Mouse (Mus musculus) kidney, adult 11 months (tissue): ENCODE results near the gene Sh2d3c.

Experiments
- DNase-seq: peaks from one replicate; pipeline ENCODE4 v3.0.0; 2022

The Sh2d3c gene

DNA sequence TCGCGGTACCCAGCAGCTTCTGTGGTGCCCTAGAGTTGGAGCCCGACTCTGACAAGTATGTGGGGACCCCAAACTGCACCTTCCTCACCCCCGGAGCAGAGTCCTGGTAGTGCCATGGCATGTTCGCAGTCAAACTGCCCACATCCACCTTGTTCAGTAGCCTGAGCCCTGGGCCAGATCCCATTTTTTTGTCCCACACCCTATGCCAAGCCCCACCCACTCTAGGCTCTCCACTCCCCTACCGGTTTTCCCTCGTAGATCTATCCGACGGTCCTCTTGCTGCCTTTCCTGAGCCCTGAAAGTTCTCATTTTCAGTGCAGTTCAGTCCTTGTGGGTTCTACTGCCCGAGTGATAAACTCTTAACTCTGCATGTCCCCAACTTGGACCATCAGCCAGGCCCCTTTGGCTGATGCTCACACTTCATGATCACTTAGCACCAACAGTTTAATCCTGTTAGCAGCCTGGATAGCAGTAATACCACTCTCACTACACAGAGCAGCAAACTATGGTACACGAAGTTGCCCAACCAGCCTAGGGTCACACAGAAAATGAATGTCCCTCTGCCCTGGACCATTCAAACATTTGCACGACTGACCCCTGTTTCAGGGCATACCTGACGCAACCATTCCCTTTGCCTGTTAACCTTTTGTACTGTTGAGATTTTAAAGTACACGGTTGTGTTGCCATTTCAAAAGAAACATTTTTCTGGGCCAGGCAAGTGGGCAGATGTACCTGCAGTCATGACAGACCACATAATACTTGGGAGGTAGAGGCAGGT, 19.7 kb upstream of the Sh2d3c start:
- no peak for DNase-seq

DNA sequence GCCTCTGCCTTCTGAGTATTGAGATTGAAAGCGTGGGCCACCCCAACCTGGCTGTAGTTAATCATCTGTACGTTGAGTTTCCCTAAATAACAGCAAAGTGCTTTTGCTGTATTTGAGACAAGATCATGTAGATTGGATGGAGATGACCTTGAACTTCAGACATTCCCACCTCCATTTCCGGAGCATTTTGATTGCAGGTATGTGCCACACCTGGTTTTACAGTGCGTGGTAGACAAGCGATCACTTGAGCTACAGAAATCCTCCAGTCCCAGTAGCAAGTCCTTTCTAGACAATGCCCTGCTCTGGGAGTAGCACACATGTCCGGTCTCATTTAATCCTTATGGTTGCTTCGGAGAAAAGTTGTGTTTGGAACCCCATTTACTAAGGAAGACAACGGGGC, 17.8 kb upstream of the Sh2d3c start:
- DNase-seq: no peak

DNA sequence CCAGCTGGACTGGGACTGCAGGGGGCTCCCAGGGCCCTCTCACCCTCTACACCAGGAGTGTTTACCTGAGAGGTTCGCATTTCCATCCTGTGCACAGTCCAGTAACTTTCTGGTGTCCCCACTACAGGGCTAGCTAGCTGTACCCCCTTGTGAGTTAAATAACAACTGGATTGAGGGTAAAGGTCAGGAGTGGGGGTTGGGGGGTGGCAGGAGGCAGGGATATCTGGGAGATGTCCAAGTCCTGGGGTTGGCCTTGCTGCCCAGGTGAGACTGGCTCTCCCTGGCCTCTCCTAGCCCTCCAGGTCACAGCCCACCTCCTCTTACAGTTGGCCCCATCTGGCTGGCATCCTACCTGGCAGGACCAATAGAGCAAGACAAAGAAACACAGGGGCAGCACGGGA, 16.8 kb upstream of the Sh2d3c start, which contains the start of gene Fpgs:
Fpgs (minus strand) TSS at position 125 of the 401 bp plus-strand sequence.
- peak; percentile 92 for DNase-seq

- no peak for DNase-seq
These were observed 15.8 kb upstream of the Sh2d3c start for GRCm38 (mm10) chr2:32705018-32705417.

GRCm38 (mm10) chr2:32706971-32707370, 13.9 kb upstream of the Sh2d3c start:
- no peak for DNase-seq

GRCm38 (mm10) chr2:32708643-32709042, 12.2 kb upstream of the Sh2d3c start:
- no peak for DNase-seq

- no peak for DNase-seq
These were observed 11.2 kb upstream of the Sh2d3c start for GRCm38 (mm10) chr2:32709521-32710137.

DNA sequence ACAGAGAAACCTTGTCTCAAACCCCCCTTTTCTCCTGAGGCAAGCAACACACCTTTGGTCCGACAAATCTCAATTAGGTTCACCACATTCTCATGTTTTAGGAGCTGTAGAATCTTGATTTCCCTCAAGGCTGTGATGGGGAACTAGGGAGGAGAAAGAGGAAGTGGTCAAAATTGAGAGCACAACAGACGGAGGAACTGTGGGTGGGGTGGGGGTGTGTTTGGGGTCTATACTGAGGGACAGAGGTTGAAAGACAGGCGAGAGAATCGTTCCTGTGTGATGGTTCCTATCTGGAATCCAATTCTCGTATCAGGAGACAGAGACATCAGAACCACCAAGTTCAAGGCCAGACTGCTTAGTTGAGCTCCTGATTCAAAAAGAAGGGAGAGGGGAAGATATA, 10.4 kb upstream of the Sh2d3c start:
- no peak for DNase-seq

DNA sequence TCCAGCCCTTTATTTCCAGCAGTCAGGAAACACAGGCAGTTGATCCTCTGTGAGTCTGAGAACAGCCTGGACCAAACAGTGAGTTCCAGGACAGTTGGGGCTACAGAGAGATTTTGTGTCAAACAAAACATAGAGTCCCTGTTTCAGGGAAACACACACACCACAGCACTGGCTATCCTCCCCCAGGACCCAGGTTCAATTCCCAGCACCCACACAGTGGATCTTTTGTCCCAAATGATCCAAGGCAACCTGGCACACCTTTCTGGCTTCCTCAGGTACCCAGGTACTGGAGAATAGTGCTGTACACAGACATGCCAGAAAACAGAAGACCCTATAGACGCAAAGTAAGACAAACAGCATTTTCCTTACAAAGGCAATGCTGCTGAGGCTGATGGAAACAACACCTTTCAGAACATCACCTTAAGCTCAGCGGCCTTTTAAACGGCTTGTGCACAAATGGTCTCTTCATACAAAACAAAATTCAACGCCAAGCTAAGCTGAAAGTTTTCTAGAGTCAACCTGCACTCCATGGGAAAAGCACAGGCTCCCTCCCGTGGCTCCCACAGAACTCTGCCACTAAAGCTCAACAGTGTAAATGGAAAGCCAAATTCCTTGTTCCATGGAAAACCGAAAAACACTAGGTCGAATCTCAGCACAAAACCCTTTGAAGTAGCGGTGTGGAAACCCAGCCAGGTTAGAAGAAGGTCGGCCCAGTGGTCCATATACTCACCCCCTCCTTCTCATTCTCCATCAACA, 9.4 kb upstream of the Sh2d3c start:
- DNase-seq: no peak

- DNase-seq: peak; percentile 82
These were observed 8.7 kb upstream of the Sh2d3c start for GRCm38 (mm10) chr2:32712108-32712551.

GRCm38 (mm10) chr2:32712586-32712933, 8.3 kb upstream of the Sh2d3c start:
- peak; percentile 92 for DNase-seq

DNA sequence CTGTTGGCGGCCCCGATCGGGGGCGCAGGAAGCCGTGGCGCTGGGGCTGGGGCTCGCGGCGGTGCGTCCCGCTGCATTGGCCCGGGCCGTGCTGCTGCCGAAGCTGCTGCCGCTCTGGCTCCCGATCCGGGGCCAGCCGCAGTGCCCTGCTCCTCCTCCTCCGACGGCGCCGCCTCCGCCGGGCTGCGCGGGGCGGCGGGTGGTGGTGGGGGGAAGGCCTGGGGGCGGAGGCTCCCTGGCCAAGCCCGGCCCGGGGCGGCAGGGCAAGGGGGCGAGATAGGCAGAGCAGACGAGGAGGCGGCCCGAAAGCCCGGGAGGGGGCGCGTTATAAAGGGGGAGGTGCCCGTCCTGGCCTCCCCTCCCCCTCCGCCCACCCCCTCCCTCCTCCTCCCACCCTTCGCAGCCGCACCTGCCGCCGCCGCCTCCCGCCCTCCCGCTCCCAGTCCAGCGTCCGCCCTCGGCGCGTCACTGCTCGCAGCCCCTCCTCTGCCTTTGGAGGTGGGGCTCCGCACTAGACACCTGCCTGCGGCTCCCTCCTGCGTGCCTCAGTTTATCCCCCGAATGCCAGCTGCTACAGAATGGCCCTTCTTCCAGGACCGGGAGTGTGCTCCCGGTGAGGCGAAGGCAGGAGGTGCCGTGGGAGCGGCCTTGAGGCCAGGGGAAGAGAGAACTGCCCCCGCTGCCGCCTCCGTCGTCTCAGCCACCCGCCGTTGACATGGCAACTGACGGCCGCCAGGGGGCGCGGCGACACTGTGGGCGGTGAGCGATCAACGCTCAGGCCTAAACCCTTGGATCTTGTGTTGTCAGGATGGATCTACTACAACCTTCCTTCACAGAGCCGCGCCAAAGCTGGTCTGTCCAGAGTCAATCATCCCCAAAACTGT, 7.7 kb upstream of the Sh2d3c start, which contains the start of gene Cdk9:
Cdk9 (minus strand) TSS at position 143 of the 884 bp plus-strand sequence.
- peak; percentile 93 for DNase-seq

DNA sequence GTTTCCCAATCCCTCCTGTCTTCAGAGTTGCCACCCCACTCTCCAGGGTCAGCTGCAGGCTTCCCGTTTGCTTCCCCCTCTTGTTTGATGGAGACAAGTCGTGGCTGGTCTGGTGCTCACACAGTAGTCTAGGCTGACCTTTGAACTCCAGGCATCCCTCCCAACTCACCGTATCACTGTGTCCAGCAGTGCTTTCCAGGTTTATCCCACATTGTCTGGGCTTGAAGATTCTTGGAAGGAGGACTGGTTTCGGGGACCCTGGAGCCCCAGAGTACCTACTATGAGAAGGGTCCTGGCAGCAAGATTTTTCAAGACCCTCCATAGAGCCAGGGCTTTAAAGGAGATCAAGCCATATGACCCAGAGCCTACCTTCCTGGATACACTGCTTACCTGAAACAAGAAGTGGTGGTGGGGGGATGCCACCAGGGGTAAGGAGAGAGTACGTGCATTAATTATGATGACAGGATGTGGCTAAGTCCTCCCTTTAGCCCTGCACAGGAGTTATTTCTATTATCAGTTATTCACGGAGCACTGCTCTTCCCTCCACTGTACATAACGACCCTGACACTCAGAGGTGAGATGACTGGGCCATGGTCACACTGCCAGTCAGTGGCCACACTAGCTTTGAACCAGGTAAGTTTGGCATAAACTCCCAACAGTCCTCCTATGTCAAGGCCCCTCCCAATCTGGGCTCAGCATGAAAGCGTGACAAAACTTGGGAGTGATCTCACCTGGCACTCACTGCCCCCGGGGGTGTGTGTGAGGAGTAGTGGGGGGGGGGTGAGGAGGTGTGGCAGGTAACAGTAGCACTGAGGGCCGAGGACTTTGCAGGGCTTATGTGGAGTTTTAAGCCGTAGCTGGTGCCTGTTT, 6.5 kb upstream of the Sh2d3c start:
- DNase-seq: no peak

DNA sequence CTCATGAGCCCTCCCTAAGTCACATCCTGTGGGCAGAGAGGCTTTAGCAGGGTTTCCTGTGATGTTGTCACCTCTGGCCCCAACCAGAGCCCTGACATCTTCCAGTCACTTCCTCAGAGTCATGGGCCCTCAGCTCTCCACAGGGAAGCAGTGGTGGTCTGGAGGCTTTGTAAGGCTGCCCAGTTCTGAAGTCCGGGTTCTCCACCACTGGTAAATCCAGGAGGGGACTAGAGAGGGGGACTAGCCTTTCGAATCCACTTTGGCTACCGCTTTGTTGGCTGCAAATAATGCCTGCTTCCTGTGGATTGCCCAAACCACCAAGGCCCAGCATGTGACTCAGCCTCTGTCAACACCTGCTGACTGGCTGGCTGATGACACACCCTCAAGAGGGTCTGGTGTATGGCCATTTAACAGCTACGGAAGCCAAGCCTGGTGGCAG, 5.8 kb upstream of the Sh2d3c start:
- DNase-seq: no peak

DNA sequence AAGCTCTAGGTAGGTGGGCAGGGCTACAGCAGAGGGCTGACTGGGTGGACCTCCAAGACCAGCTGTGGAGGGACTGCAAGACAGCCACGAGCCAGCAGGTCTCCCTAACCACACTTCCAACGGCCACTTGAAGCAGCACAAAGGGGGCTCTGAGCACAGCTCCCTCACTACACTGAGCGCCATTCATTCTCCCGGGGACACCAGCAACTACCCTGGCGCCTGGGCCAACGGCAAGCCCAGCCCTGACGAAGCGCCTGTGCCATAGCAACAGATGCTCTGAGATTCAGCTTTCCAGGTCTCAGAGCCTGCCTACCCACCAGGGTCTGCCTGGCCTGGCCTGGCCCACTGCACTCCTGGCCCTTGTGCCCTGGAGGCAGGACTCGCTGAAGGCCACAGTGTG, 2.1 kb upstream of the Sh2d3c start:
- DNase-seq: no peak

DNA sequence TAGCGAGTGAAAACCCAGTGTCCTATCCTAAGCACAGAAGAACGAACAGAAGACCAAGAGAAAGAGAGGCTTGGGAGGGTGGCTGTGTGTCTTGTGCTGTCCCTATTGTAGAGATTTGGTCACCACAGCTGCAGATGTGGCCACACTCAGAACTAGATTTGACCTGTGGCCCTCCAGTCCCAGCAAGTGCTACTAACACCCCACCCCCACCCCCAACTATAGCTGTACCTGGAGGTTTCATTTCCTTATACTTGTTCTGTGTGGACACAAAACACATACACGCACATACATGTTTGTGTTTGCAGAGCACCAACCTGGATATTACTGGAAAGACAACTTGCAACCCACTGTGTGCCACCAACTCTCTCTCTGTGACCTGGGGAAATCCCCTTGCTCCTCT, 802 bp upstream of the Sh2d3c start:
- DNase-seq: no peak

DNA sequence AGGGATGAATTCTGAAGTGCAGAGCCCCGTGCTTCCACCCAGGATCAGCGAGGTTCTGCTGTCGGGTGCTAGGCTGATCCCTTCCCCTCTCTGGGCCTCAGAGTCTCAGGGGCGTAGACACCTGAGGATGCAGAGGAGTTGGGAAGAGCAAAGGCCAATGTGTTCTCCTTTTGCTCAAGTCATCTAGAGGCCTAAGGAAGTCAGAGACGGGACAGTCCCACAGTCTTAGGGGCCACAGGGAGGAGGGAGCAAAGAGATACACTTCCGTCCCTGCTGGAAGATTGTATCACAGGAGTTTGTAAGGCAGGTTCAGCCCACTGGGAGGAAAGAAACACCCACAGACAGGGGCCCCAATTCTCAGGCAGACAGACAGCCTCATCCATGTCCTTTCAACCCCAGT, 1.2 kb downstream of the Sh2d3c start:
- DNase-seq: no peak

- DNase-seq: no peak
These were observed 1.7 kb downstream of the Sh2d3c start for GRCm38 (mm10) chr2:32722581-32722980.

GRCm38 (mm10) chr2:32724149-32724548, 3.3 kb downstream of the Sh2d3c start:
- DNase-seq: no peak

- no peak for DNase-seq
These were observed 4.3 kb downstream of the Sh2d3c start for GRCm38 (mm10) chr2:32724832-32725790.
